Mouse (Mus musculus): ENCODE data around the gene Nucb2.

DNA sequence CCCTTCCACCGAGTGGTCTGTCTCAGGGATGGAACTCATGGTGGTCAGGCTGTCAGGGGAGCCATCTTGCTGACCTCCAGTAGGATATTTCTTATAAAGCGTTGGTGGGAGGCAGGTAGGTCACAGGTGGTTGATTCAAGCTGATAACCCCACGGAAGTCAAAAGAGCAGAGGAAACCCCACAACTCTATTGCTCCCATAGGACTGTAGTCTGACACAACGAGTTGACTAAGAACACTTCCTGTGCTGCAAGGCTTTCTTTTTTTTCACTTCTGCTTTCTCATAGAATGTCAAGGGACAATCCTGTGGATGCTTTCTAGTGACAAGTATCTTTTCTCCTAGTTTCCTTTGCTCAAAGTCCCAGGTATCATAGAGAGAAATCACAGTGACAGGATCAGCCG is 27.9 kb upstream of the Nucb2 start:
- no peak for TF ChIP-seq CTCF (IDR thresholded peaks at IDR 0.05; ENCODE audit: borderline replicate concordance, insufficient read depth, low read depth, low read length)
- no peak for TF ChIP-seq POLR2A (IDR thresholded peaks at IDR 0.05; ENCODE audit: borderline replicate concordance, insufficient read depth, low read length)
